Mouse (Mus musculus): ENCODE measurements around the gene Ms4a18. TPM values are rescaled to one million over a fixed set of nuclear protein-coding genes. Genes with fewer than 3 reads are reported as not detected.
A peak's percentile ranks its signal among the peaks of the same experiment; 100 is the strongest.

Ms4a18 gene
- total and polyA plus RNA-seq, 3 experiments, result not detected

DNA sequence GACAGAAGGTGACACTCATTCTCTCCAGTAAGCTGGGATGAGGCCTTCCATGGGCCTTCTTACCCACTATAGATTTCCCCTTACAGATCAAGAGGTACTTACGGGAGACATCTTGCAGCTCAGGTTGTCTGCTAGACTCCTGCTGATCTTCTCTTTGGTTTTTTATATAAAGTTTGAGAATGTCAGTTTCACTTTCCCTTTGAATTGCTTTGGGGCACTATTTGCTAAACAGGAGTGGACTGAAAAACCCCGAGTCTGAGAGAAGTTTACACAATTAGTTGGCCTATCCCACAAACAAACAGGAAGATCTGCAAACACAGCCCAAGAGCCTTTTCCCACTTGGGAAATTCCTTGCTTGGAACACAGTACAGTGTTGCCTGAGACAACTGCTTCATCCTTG, 32.5 kb upstream of the Ms4a18 start:
- Histone ChIP-seq H3K36me3 (replicated peaks) (no peaks in the 10 kb centered on the region), H3K4me1 (ENCODE audit: insufficient read depth, low read depth, low read length) (no peaks in the 10 kb centered on the region), H3K27me3 (ENCODE audit: insufficient read depth, low read length) (peaks cover 6% of the 10 kb centered on the region), H3K9me3 (replicated peaks) (no peaks in the 10 kb centered on the region), H3K4me3 (ENCODE audit: low read depth, low read length) (no peak overlapping the region)
- no peak for DNase-seq (ENCODE audit: low spot score)
- ATAC-seq (ENCODE audit: extremely low read depth, insufficient number of reproducible peaks, low FRiP score, poor library complexity, severe bottlenecking), result no peak
- TF ChIP-seq CTCF (IDR thresholded peaks at IDR 0.05; ENCODE audit: low read depth, low read length) (no peak), GATA2 (IDR thresholded peaks at IDR 0.05; ENCODE audit: borderline replicate concordance, low read depth, low read length) (no peak), GATA1 (IDR thresholded peaks at IDR 0.05; ENCODE audit: borderline replicate concordance, low read length) (no peak), TAL1 (conservative IDR thresholded peaks at IDR 0.05; ENCODE audit: low read depth, low read length) (no peak), POLR2AphosphoS5 (IDR thresholded peaks at IDR 0.05; ENCODE audit: insufficient replicate concordance, low read depth, low read length) (no peak)

DNA sequence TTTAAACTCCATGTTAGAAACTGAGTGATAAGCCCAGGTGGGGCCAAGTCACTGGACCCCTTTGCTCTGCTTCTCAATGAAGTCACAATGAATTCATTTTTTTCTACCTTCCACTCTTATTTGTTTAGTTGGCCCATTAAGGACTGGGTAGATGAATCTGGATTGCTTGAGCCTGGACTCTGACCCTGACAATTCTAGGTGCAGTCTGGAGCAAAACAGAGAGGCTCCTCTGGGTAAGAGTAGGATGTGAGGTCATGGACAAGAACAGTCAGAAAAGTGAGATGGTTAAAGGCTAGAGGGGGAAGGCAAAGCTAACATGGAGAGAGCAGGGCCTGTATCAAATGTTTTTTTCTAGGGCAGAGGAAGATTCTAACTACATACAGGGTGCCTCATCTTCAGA, 31.6 kb upstream of the Ms4a18 start:
- DNase-seq (ENCODE audit: low spot score) (no peak), ATAC-seq (ENCODE audit: extremely low read depth, insufficient number of reproducible peaks, low FRiP score, poor library complexity, severe bottlenecking) (no peak)
- Histone ChIP-seq H3K4me1 (ENCODE audit: insufficient read depth, low read depth, low read length) (no peaks in the 10 kb centered on the region), H3K9me3 (replicated peaks) (no peaks in the 10 kb centered on the region), H3K4me3 (ENCODE audit: low read depth, low read length) (no peak overlapping the region), H3K27me3 (ENCODE audit: insufficient read depth, low read length) (peaks cover 6% of the 10 kb centered on the region), H3K36me3 (replicated peaks) (no peaks in the 10 kb centered on the region)
- no peak for TF ChIP-seq CTCF (IDR thresholded peaks at IDR 0.05; ENCODE audit: low read depth, low read length)

DNA sequence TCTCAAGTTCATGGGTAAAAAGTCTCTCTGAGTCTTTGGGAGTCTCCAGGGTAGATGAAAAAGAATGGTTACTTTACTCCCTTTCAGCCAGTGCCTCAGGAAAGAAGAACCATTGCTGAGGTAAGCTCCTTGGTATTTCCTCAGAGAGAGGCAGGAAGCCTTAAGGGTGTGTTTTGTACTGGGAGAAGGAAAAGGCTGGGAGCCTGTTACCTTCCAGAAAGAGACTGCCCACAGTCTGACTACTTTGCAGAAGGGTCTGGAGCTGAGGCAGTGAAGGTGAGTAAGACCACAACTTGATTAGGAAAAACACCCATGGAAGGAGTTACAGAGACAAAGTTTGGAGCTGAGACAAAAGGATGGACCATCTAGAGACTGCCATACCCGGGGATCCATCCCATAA, 30.7 kb upstream of the Ms4a18 start:
- peaks cover 4% of the 10 kb centered on the region for H3K27me3 ChIP-seq (ENCODE audit: insufficient read depth, low read length)
- DNase-seq (ENCODE audit: low spot score) (no peak), ATAC-seq (ENCODE audit: extremely low read depth, insufficient number of reproducible peaks, low FRiP score, poor library complexity, severe bottlenecking) (no peak)
- no peak overlapping the region for H3K4me3 ChIP-seq (ENCODE audit: low read depth, low read length)
- no peaks in the 10 kb centered on the region for H3K9me3 ChIP-seq (replicated peaks)
- no peaks in the 10 kb centered on the region for H3K36me3 ChIP-seq (replicated peaks)
- TF ChIP-seq GATA1 (IDR thresholded peaks at IDR 0.05; ENCODE audit: borderline replicate concordance, low read length), result no peak
- TF ChIP-seq GATA2 (IDR thresholded peaks at IDR 0.05; ENCODE audit: borderline replicate concordance, low read depth, low read length), result no peak
- no peak for TF ChIP-seq CTCF (IDR thresholded peaks at IDR 0.05; ENCODE audit: low read depth, low read length)
- no peak for TF ChIP-seq TAL1 (conservative IDR thresholded peaks at IDR 0.05; ENCODE audit: low read depth, low read length)
- TF ChIP-seq POLR2AphosphoS5 (IDR thresholded peaks at IDR 0.05; ENCODE audit: insufficient replicate concordance, low read depth, low read length), result no peak
- no peaks in the 10 kb centered on the region for H3K4me1 ChIP-seq (ENCODE audit: insufficient read depth, low read depth, low read length)

DNA sequence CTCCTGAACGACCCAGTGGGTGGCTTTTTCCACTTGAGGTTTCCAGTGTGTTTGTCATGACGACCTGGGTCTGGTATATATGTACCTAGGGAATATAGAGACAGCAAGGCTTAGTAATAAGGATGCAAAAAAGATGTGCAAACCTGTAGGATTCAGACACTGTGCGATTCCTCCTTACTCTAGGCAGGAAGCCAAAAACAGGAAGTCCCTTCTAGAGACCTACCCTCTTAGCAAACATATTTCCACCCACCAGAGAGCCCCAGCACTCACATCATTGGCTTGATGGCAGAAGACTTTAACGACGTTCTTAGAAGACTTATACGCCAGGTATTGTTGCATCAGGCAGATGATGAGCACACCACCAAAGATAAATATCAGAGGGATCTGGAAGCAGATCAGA, 30.2 kb upstream of the Ms4a18 start:
- TF ChIP-seq GATA2 (IDR thresholded peaks at IDR 0.05; ENCODE audit: borderline replicate concordance, low read depth, low read length) (no peak), TAL1 (conservative IDR thresholded peaks at IDR 0.05; ENCODE audit: low read depth, low read length) (no peak), CTCF (IDR thresholded peaks at IDR 0.05; ENCODE audit: low read depth, low read length) (no peak), GATA1 (IDR thresholded peaks at IDR 0.05; ENCODE audit: borderline replicate concordance, low read length) (no peak), POLR2AphosphoS5 (IDR thresholded peaks at IDR 0.05; ENCODE audit: insufficient replicate concordance, low read depth, low read length) (no peak)
- Histone ChIP-seq H3K27me3 (ENCODE audit: insufficient read depth, low read length) (peaks cover 3% of the 10 kb centered on the region; the same call in 1 of the 2 replicates), H3K4me1 (ENCODE audit: insufficient read depth, low read depth, low read length) (no peaks in the 10 kb centered on the region), H3K36me3 (replicated peaks) (no peaks in the 10 kb centered on the region), H3K9me3 (replicated peaks) (no peaks in the 10 kb centered on the region), H3K4me3 (ENCODE audit: low read depth, low read length) (no peak overlapping the region)
- ATAC-seq (ENCODE audit: extremely low read depth, insufficient number of reproducible peaks, low FRiP score, poor library complexity, severe bottlenecking) (no peak), DNase-seq (ENCODE audit: low spot score) (no peak)

DNA sequence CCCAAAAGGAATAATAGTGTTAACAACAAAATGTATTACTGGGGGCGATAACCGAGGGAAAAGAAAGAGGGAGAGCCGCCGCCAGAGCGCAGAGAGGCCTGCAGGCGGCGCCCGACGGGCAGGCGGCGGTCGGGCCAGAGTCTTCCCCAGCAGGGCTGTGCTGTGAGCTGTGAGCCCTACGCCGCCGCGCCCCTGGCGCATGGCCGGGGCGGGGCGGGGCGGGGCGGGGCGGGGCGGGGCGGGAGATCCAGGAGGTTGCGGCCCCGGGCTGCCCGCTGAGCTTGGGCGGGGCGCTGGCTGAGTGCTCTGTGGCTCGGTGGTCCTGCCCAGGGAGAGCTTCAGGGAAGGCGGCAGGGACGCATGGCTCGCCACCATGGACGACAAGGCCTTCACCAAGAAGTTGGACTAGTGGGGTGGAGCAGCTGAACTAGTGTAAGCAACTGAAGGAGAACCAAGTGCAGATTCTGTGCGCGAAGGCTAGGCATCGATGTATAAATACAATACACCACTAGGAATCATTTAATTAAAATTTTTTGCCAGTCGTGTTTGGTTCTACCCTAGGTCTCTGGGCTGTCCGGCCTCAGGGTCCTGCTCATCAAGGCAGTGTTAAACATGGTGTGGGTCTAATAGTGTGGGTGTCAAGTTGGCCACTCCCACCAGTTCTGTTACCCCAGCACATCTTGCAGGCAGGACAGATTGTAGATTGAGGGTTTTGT, 27.3 kb upstream of the Ms4a18 start:
- Histone ChIP-seq H3K4me3 (ENCODE audit: low read depth, low read length) (no peak overlapping the region), H3K9me3 (replicated peaks) (no peaks in the 10 kb centered on the region), H3K27me3 (ENCODE audit: insufficient read depth, low read length) (peaks cover 3% of the 10 kb centered on the region; the same call in 1 of the 2 replicates), H3K4me1 (ENCODE audit: insufficient read depth, low read depth, low read length) (no peaks in the 10 kb centered on the region), H3K36me3 (replicated peaks) (no peaks in the 10 kb centered on the region)
- TF ChIP-seq CTCF (IDR thresholded peaks at IDR 0.05; ENCODE audit: low read depth, low read length) (no peak), TAL1 (conservative IDR thresholded peaks at IDR 0.05; ENCODE audit: low read depth, low read length) (no peak), POLR2AphosphoS5 (IDR thresholded peaks at IDR 0.05; ENCODE audit: insufficient replicate concordance, low read depth, low read length) (no peak), GATA1 (IDR thresholded peaks at IDR 0.05; ENCODE audit: borderline replicate concordance, low read length) (no peak), GATA2 (IDR thresholded peaks at IDR 0.05; ENCODE audit: borderline replicate concordance, low read depth, low read length) (no peak)
- DNase-seq (ENCODE audit: low spot score), result peak; percentile 15
- no peak for ATAC-seq (ENCODE audit: extremely low read depth, insufficient number of reproducible peaks, low FRiP score, poor library complexity, severe bottlenecking)

DNA sequence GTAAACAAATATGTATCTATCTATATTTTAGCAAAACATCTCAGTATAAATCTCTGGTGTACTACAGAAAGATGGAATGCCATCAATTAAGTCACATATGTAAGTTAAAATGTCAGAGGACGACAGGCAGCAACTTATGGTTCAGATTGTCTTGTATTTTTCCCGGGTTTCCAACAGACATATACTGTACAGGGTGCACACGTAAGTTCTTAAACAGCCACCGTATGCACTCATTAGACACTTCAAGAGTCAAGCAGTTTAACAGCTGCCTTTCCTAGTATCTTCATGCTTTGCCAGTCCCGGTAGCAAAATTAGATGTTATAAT, 26.8 kb upstream of the Ms4a18 start:
- Histone ChIP-seq H3K4me3 (ENCODE audit: low read depth, low read length) (no peak overlapping the region), H3K4me1 (ENCODE audit: insufficient read depth, low read depth, low read length) (no peaks in the 10 kb centered on the region), H3K36me3 (replicated peaks) (no peaks in the 10 kb centered on the region), H3K9me3 (replicated peaks) (no peaks in the 10 kb centered on the region), H3K27me3 (ENCODE audit: insufficient read depth, low read length) (peaks cover 3% of the 10 kb centered on the region; the same call in 1 of the 2 replicates)
- DNase-seq (ENCODE audit: low spot score) (no peak), ATAC-seq (ENCODE audit: extremely low read depth, insufficient number of reproducible peaks, low FRiP score, poor library complexity, severe bottlenecking) (no peak)
- TF ChIP-seq POLR2AphosphoS5 (IDR thresholded peaks at IDR 0.05; ENCODE audit: insufficient replicate concordance, low read depth, low read length) (no peak), CTCF (IDR thresholded peaks at IDR 0.05; ENCODE audit: low read depth, low read length) (no peak), GATA1 (IDR thresholded peaks at IDR 0.05; ENCODE audit: borderline replicate concordance, low read length) (no peak), GATA2 (IDR thresholded peaks at IDR 0.05; ENCODE audit: borderline replicate concordance, low read depth, low read length) (no peak), TAL1 (conservative IDR thresholded peaks at IDR 0.05; ENCODE audit: low read depth, low read length) (no peak)
